Mouse (Mus musculus) stomach, postnatal 0 days (tissue): ENCODE results near the gene Plin3.

Experiments used
- CTCF ChIP-seq: IDR thresholded peaks from 2 replicates; pipeline ENCODE4 v1.5.1; 2016; ENCODE audit warnings: antibody characterized with exemption, low read depth, mild to moderate bottlenecking, moderate library complexity
- EP300 ChIP-seq: optimal IDR thresholded peaks from 2 replicates; pipeline ENCODE3; 2016; ENCODE audit warnings: antibody characterized with exemption

DNA sequence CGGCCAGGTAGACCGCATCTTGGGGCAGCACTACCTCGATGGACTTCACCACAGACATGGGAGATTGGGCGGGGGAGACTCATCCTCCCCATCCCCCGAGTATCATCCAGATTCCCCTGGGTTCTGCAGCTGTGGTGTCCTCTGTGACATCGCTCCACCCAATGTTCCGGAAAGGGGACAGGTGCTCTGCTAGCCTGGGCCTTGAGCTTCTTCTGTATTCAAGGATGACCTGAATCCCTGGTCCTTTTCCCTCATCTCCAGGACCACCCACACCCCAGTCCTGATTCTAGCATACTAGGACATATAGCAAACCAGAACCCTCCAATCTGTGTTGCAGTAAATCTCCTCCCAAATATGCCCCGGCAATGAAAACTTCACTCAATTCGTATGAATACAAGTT lies 7.5 kb upstream of the Plin3 start, which contains the start of gene Arrdc5:
- no peak for TF ChIP-seq CTCF
- no peak for TF ChIP-seq EP300
